Comparison of ENCODE assay signal across 8 mouse cellular contexts in the genomic region with DNA sequence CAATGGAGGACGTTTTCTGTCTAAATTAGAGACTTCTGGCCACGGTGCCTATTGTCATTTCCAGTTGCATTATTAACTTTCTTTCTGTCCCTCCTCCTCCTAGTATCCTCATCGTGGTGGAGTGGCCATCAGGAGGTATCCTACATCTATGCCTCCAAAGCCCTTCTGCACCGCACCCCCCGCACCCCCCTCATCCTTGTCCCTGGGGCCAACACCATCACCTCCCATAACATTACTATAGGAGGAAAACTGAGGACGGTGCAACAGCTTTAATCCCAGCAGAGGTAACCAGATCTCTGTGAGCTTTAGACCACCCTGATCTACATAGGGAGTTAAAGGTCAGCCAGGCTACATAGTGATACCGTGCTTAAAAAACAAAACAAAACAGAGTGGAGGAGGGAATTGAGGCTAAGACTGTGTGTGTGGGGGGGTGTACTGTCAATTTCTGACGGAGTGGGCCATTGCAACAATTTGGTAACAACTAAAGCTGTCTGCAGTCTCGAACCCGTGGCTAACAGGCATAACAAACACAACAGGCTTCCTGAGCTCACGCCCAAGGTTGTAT. TPM values are rescaled to one million over a fixed set of nuclear protein-coding genes. Genes with fewer than 3 reads are reported as not detected.
DNase-seq lines count a peak whose midpoint lies in the region; ATAC-seq and TF ChIP-seq lines count a peak whose summit lies in the region.

No protein-coding gene starts in this region.

- ATAC-seq in heart, embryonic 14.5 days (ENCODE audit: insufficient number of reproducible peaks, insufficient read depth, low FRiP score, low read depth): peak; percentile 2; the same call in 1 of the 2 replicates
- no peak for ATAC-seq in G1E (ENCODE audit: extremely low read depth, insufficient number of reproducible peaks, low FRiP score, poor library complexity, severe bottlenecking)
- peak; percentile 7 for ATAC-seq in heart, embryonic 16.5 days (replicated peaks; ENCODE audit: extremely low read depth, insufficient read depth, low FRiP score)
- ATAC-seq in megakaryocyte progenitor cell, adult 5-6 weeks (replicated peaks; ENCODE audit: poor library complexity): peak; percentile 2; the same call in 1 of the 2 replicates
- ATAC-seq in frontal cortex, adult (ENCODE audit: low TSS enrichment): no peak
- ATAC-seq in granulocyte monocyte progenitor cell, adult 5-6 weeks (replicated peaks; ENCODE audit: poor library complexity, severe bottlenecking): no peak

- H3K9me3 ChIP-seq in heart, embryonic 14.5 days (ENCODE audit: control insufficient read depth, low read length): no peaks in the 10 kb centered on the region
- no peaks in the 10 kb centered on the region for H3K9me3 ChIP-seq in G1E (replicated peaks)
- no peaks in the 10 kb centered on the region for H3K9me3 ChIP-seq in heart, embryonic 16.5 days (replicated peaks; ENCODE audit: control insufficient read depth, low read length)

- H3K4me3 ChIP-seq in heart, embryonic 14.5 days (ENCODE audit: control insufficient read depth in 1 of 2, insufficient read depth in 1 of 2, low read depth in 1 of 2, low read length in 2 of 2): peak overlapping the region; percentile 44 to 79
- H3K4me3 ChIP-seq in G1E (ENCODE audit: low read depth, low read length): peak overlapping the region; percentile 80
- H3K4me3 ChIP-seq in heart, embryonic 16.5 days (ENCODE audit: low read length): peak overlapping the region; percentile 92

- no peaks in the 10 kb centered on the region for H3K27me3 ChIP-seq in heart, embryonic 14.5 days (ENCODE audit: control insufficient read depth, insufficient read depth, low read length)
- H3K27me3 ChIP-seq in G1E (ENCODE audit: insufficient read depth, low read length): 0 out of 2 replicates have a peak, but pooled peaks cover 4% of the 10 kb centered on the region
- no peaks in the 10 kb centered on the region for H3K27me3 ChIP-seq in heart, embryonic 16.5 days (ENCODE audit: control insufficient read depth, insufficient read depth, low read length)

- WGBS in heart, embryonic 14.5 days: 60% methylated on average over 11 of the region's 11 CpGs
- 63% methylated on average over 11 of the region's 11 CpGs for WGBS in heart, embryonic 16.5 days

- H3K4me2 ChIP-seq in heart, embryonic 14.5 days (ENCODE audit: low read length): peak overlapping the region; percentile 58
- H3K4me2 ChIP-seq in heart, embryonic 16.5 days (ENCODE audit: low read depth, low read length): peak overlapping the region; percentile 67

- peaks cover 30% of the 10 kb centered on the region for H3K36me3 ChIP-seq in heart, embryonic 14.5 days (ENCODE audit: control insufficient read depth, insufficient read depth, low read length)
- peaks cover 34% of the 10 kb centered on the region for H3K36me3 ChIP-seq in G1E (replicated peaks)
- peaks cover 18% of the 10 kb centered on the region for H3K36me3 ChIP-seq in heart, embryonic 16.5 days (ENCODE audit: control insufficient read depth, insufficient read depth)

- TF ChIP-seq CTCF in G1E (IDR thresholded peaks at IDR 0.05; ENCODE audit: low read depth, low read length): no peak

- peaks cover 3 to 9% of the 10 kb centered on the region in 2 experiments; a peak in 2 of 4 replicates for H3K4me1 ChIP-seq in heart, embryonic 14.5 days (ENCODE audit: control insufficient read depth in 2 of 2, insufficient read depth in 2 of 2, low read length in 2 of 2)
- peaks cover 25% of the 10 kb centered on the region for H3K4me1 ChIP-seq in G1E (ENCODE audit: insufficient read depth, low read depth, low read length)
- H3K4me1 ChIP-seq in heart, embryonic 16.5 days (ENCODE audit: control insufficient read depth, insufficient read depth, low read length): peaks cover 9% of the 10 kb centered on the region

- no peak for DNase-seq in heart, postnatal 25 days (ENCODE audit: low spot score)
- DNase-seq in G1E (ENCODE audit: low spot score): no peak
- no peak for DNase-seq in left cerebral cortex, postnatal 14 days (ENCODE audit: low spot score in 2 of 2)

- peak overlapping the region; percentile 59 to 74; a peak in 3 of 4 replicates for H3K27ac ChIP-seq in heart, embryonic 14.5 days (replicated peaks in 1 of 2; ENCODE audit: control insufficient read depth in 1 of 2, insufficient read depth in 1 of 2, low read depth in 2 of 2, low read length in 2 of 2)
- peak overlapping the region; percentile 83 for H3K27ac ChIP-seq in heart, embryonic 16.5 days (ENCODE audit: low read length)

- H3K9ac ChIP-seq in heart, embryonic 14.5 days (ENCODE audit: low read length): peak overlapping the region; percentile 38
- H3K9ac ChIP-seq in heart, embryonic 16.5 days (ENCODE audit: low read length): peak overlapping the region; percentile 73

- intact Hi-C loops in heart, postnatal 25 days (cut with DNase I): no loop called here
- intact Hi-C loops in left cerebral cortex, postnatal 14 days (cut with DNase I): no loop called here

RNA-seq across cellular contexts. Expression of a gene that starts 0.5 kb away (rescaled TPM):
- 1,570 and 1,612 TPM in 2 replicates for polyA plus RNA-seq in heart, embryonic 14.5 days (2014; fragmentation: Nextera tagmentation; extraction: Ambion mirVana)
- total RNA-seq in heart, postnatal 25 days (2021): 1,000 to 10,000 TPM; 2,198 to 2,230 TPM
- 295 and 316 TPM in 2 replicates for total RNA-seq in G1E (2014; fragmentation: Nextera tagmentation)
- 516 and 777 TPM in 2 replicates for total RNA-seq in G1E (2017)
- polyA plus RNA-seq in G1E (2012): 1,994 and 2,669 TPM in 2 replicates
- 1,342 and 1,400 TPM in 2 replicates for polyA plus RNA-seq in heart, embryonic 16.5 days (2015; fragmentation: Nextera tagmentation; extraction: Ambion mirVana)
- total RNA-seq in megakaryocyte progenitor cell, adult 5-6 weeks (2015): 534 and 624 TPM in 2 replicates
- total RNA-seq in megakaryocyte progenitor cell, adult 5-6 weeks (2017): 550 and 674 TPM in 2 replicates
- total RNA-seq in left cerebral cortex, postnatal 14 days (2021): 100 to 1,000 TPM; 688 to 718 TPM
- 609 and 614 TPM in 2 replicates for total RNA-seq in granulocyte monocyte progenitor cell, adult 5-6 weeks (2014; fragmentation: Nextera tagmentation)
- 494 and 585 TPM in 2 replicates for total RNA-seq in granulocyte monocyte progenitor cell, adult 5-6 weeks (2017)

RNA-seq across cellular contexts. Expression of a gene that starts 7.8 kb away (rescaled TPM):
- polyA plus RNA-seq in heart, embryonic 14.5 days (2014; fragmentation: Nextera tagmentation; extraction: Ambion mirVana): 1.8 and 3.1 TPM in 2 replicates
- under 1 TPM in 1 of 2 experiments, not detected in 1; 0.83 TPM for total RNA-seq in heart, postnatal 25 days (2021)
- total RNA-seq in G1E (2014; fragmentation: Nextera tagmentation) (not detected in 2 replicates), G1E (2017) (0.12 TPM in 1 of 2 replicates, not detected in the other)
- not detected in 2 replicates for polyA plus RNA-seq in G1E (2012)
- polyA plus RNA-seq in heart, embryonic 16.5 days (2015; fragmentation: Nextera tagmentation; extraction: Ambion mirVana): 0.62 and 1.6 TPM in 2 replicates
- not detected in 2 replicates for total RNA-seq in megakaryocyte progenitor cell, adult 5-6 weeks (2015)
- not detected in 2 replicates for total RNA-seq in megakaryocyte progenitor cell, adult 5-6 weeks (2017)
- under 1 TPM in 1 of 2 experiments, not detected in 1; 0.53 TPM for total RNA-seq in left cerebral cortex, postnatal 14 days (2021)
- total RNA-seq in granulocyte monocyte progenitor cell, adult 5-6 weeks (2014; fragmentation: Nextera tagmentation): 3.6 TPM in 1 of 2 replicates, not detected in the other
- total RNA-seq in granulocyte monocyte progenitor cell, adult 5-6 weeks (2017): not detected in 2 replicates

RNA-seq across cellular contexts. Expression of a gene that starts 19.2 kb away (rescaled TPM):
- polyA plus RNA-seq in heart, embryonic 14.5 days (2014; fragmentation: Nextera tagmentation; extraction: Ambion mirVana): 0.18 TPM in 1 of 2 replicates, not detected in the other
- not detected for total RNA-seq in heart, postnatal 25 days (2021)
- total RNA-seq in G1E (2014; fragmentation: Nextera tagmentation) (0.75 TPM in 1 of 2 replicates, not detected in the other), G1E (2017) (0.17 and 0.38 TPM in 2 replicates)
- not detected in 2 replicates for polyA plus RNA-seq in G1E (2012)
- polyA plus RNA-seq in heart, embryonic 16.5 days (2015; fragmentation: Nextera tagmentation; extraction: Ambion mirVana): not detected in 2 replicates
- not detected in 2 replicates for total RNA-seq in megakaryocyte progenitor cell, adult 5-6 weeks (2015)
- not detected in 2 replicates for total RNA-seq in megakaryocyte progenitor cell, adult 5-6 weeks (2017)
- 1 to 10 TPM; 1.3 to 1.7 TPM for total RNA-seq in left cerebral cortex, postnatal 14 days (2021)
- not detected in 2 replicates for total RNA-seq in granulocyte monocyte progenitor cell, adult 5-6 weeks (2014; fragmentation: Nextera tagmentation)
- not detected in 2 replicates for total RNA-seq in granulocyte monocyte progenitor cell, adult 5-6 weeks (2017)

RNA-seq across cellular contexts. Expression of a gene that starts 23.5 kb away (rescaled TPM):
- 74.4 and 79.1 TPM in 2 replicates for polyA plus RNA-seq in heart, embryonic 14.5 days (2014; fragmentation: Nextera tagmentation; extraction: Ambion mirVana)
- 100 to 1,000 TPM; 104 to 107 TPM for total RNA-seq in heart, postnatal 25 days (2021)
- total RNA-seq in G1E (2014; fragmentation: Nextera tagmentation) (50.8 and 54.1 TPM in 2 replicates), G1E (2017) (87.4 and 94.2 TPM in 2 replicates)
- polyA plus RNA-seq in G1E (2012): 66.2 and 68.0 TPM in 2 replicates
- polyA plus RNA-seq in heart, embryonic 16.5 days (2015; fragmentation: Nextera tagmentation; extraction: Ambion mirVana): 85.2 and 96.6 TPM in 2 replicates
- total RNA-seq in megakaryocyte progenitor cell, adult 5-6 weeks (2015): 21.5 and 22.7 TPM in 2 replicates
- 55.0 TPM in 2 replicates for total RNA-seq in megakaryocyte progenitor cell, adult 5-6 weeks (2017)
- 100 to 1,000 TPM; 273 to 294 TPM for total RNA-seq in left cerebral cortex, postnatal 14 days (2021)
- 34.3 and 59.5 TPM in 2 replicates for total RNA-seq in granulocyte monocyte progenitor cell, adult 5-6 weeks (2014; fragmentation: Nextera tagmentation)
- 30.8 and 37.7 TPM in 2 replicates for total RNA-seq in granulocyte monocyte progenitor cell, adult 5-6 weeks (2017)

Comparison
In these comparisons a context has a peak if more than half of its experiments do, and no peak if none do; other contexts are left out.
1. ATAC-seq: peak in heart, embryonic 14.5 days (single experiment), heart, embryonic 16.5 days (single experiment) and megakaryocyte progenitor cell, adult 5-6 weeks (single experiment); none in G1E (single experiment), frontal cortex, adult (single experiment) and granulocyte monocyte progenitor cell, adult 5-6 weeks (single experiment).
2. Peak in every context shown above with its lines, with median percentiles within 50 percentile points of each other: H3K4me3 ChIP-seq.